10 mouse cellular contexts compared by ENCODE assay signal in genomic region chr9:98427906-98428517, GRCm38 (mm10). TPM values are rescaled to one million over a fixed set of nuclear protein-coding genes. Genes with fewer than 3 reads are reported as not detected.
DNase-seq lines count a peak whose midpoint lies in the region; ATAC-seq and TF ChIP-seq lines count a peak whose summit lies in the region.
"Had no signal": no experiment of that assay in that cellular context is flagged by ENCODE, and none has a peak within 500 bp of the region (broad histone marks: within the 10 kb centered on the region; RNA-seq: fewer than 3 reads in every experiment).

No protein-coding gene starts in this region.

- H3K4me1 ChIP-seq in kidney, embryonic 15.5 days: peaks cover 74% of the 10 kb centered on the region
- peaks cover 34% of the 10 kb centered on the region for H3K4me1 ChIP-seq in forebrain, embryonic 16.5 days (replicated peaks; ENCODE audit: control insufficient read depth, insufficient read depth, low read length)
- H3K4me1 ChIP-seq in hindbrain, postnatal 0 days (ENCODE audit: insufficient read depth, low read length): no peaks in the 10 kb centered on the region
- peaks cover 70% of the 10 kb centered on the region for H3K4me1 ChIP-seq in neural tube, embryonic 15.5 days

- no peak for DNase-seq in kidney, postnatal 25 days
- no peak for DNase-seq in hindbrain, postnatal 0 days (ENCODE audit: low spot score)
- DNase-seq in adipocyte (ENCODE audit: low spot score): no peak
- no peak for DNase-seq in ovary, postnatal 36 days (ENCODE audit: low spot score)
- DNase-seq: cerebellum, adult 2 months had no signal

- H3K36me3 ChIP-seq in kidney, embryonic 15.5 days: peaks cover 11% of the 10 kb centered on the region
- H3K36me3 ChIP-seq in forebrain, embryonic 16.5 days (ENCODE audit: control insufficient read depth, insufficient read depth): no peaks in the 10 kb centered on the region
- H3K36me3 ChIP-seq in hindbrain, postnatal 0 days (ENCODE audit: insufficient read depth, low read length): no peaks in the 10 kb centered on the region
- no peaks in the 10 kb centered on the region for H3K36me3 ChIP-seq in neural tube, embryonic 15.5 days

- no peak for TF ChIP-seq CTCF in hindbrain, postnatal 0 days (IDR thresholded peaks at IDR 0.05; ENCODE audit: low read depth)

- H3K4me2 ChIP-seq in kidney, embryonic 15.5 days: peak overlapping the region; percentile 83
- H3K4me2 ChIP-seq in forebrain, embryonic 16.5 days (ENCODE audit: low read length): peak overlapping the region; percentile 4; the same call in 1 of the 2 replicates
- H3K4me2 ChIP-seq in hindbrain, postnatal 0 days (ENCODE audit: low read depth, low read length): 0 out of 2 replicates have a peak overlapping the region, but pooled peaks have one; percentile 16
- H3K4me2 ChIP-seq in neural tube, embryonic 15.5 days: peak overlapping the region; percentile 84

- H3K4me3 ChIP-seq in kidney, embryonic 15.5 days (replicated peaks): peak overlapping the region; percentile 6; the same call in 1 of the 2 replicates
- no peak overlapping the region for H3K4me3 ChIP-seq in forebrain, embryonic 16.5 days (replicated peaks; ENCODE audit: low read length)
- no peak overlapping the region for H3K4me3 ChIP-seq in hindbrain, postnatal 0 days (ENCODE audit: low read length)
- no peak overlapping the region for H3K4me3 ChIP-seq in neural tube, embryonic 15.5 days (replicated peaks)

- 69% methylated on average over 4 of the region's 4 CpGs for WGBS in kidney, embryonic 15.5 days
- 69% methylated on average over 4 of the region's 4 CpGs for WGBS in forebrain, embryonic 16.5 days
- WGBS in hindbrain, postnatal 0 days: 83% methylated on average over 4 of the region's 4 CpGs
- WGBS in neural tube, embryonic 15.5 days: 74% methylated on average over 4 of the region's 4 CpGs

- H3K27me3 ChIP-seq in kidney, embryonic 15.5 days: no peaks in the 10 kb centered on the region
- peaks cover 7% of the 10 kb centered on the region for H3K27me3 ChIP-seq in forebrain, embryonic 16.5 days (replicated peaks; ENCODE audit: control insufficient read depth, insufficient read depth, low read length)
- H3K27me3 ChIP-seq in hindbrain, postnatal 0 days (ENCODE audit: insufficient read depth, low read length): 0 out of 2 replicates have a peak, but pooled peaks cover 4% of the 10 kb centered on the region
- no peaks in the 10 kb centered on the region for H3K27me3 ChIP-seq in neural tube, embryonic 15.5 days (replicated peaks)

- peak overlapping the region; percentile 86 for H3K27ac ChIP-seq in kidney, embryonic 15.5 days
- no peak overlapping the region for H3K27ac ChIP-seq in forebrain, embryonic 16.5 days (ENCODE audit: low read length)
- H3K27ac ChIP-seq in hindbrain, postnatal 0 days: no peak overlapping the region
- no peak overlapping the region; the same call in 1 of the 2 replicates for H3K27ac ChIP-seq in neural tube, embryonic 15.5 days (replicated peaks)

- H3K9ac ChIP-seq in kidney, embryonic 15.5 days: no peak overlapping the region
- no peak overlapping the region for H3K9ac ChIP-seq in forebrain, embryonic 16.5 days (replicated peaks; ENCODE audit: low read depth, low read length)
- H3K9ac ChIP-seq in hindbrain, postnatal 0 days (replicated peaks; ENCODE audit: low read length): no peak overlapping the region
- H3K9ac ChIP-seq in neural tube, embryonic 15.5 days (replicated peaks): no peak overlapping the region

- no peaks in the 10 kb centered on the region for H3K9me3 ChIP-seq in kidney, embryonic 15.5 days (replicated peaks)
- no peaks in the 10 kb centered on the region for H3K9me3 ChIP-seq in forebrain, embryonic 16.5 days (ENCODE audit: control insufficient read depth, low read length)
- H3K9me3 ChIP-seq in hindbrain, postnatal 0 days (ENCODE audit: low read length): no peaks in the 10 kb centered on the region
- H3K9me3 ChIP-seq in neural tube, embryonic 15.5 days (replicated peaks): no peaks in the 10 kb centered on the region

- ATAC-seq in kidney, embryonic 15.5 days (replicated peaks; ENCODE audit: low FRiP score): no peak
- no peak for ATAC-seq in forebrain, embryonic 16.5 days
- no peak for ATAC-seq in hindbrain, postnatal 0 days
- no peak for ATAC-seq in neural tube, embryonic 15.5 days (ENCODE audit: low FRiP score)
- ATAC-seq: activated CD4-positive, CD25-positive, alpha-beta regulatory T cell, adult 4 months had no signal

RNA-seq across cellular contexts. Expression of gene Rbp1, which starts 5.3 kb away (rescaled TPM):
- polyA plus RNA-seq in kidney, embryonic 15.5 days (2015; fragmentation: Nextera tagmentation; extraction: Ambion mirVana): 117 and 118 TPM in 2 replicates
- 37.3 and 40.7 TPM in 2 replicates for polyA plus RNA-seq in forebrain, embryonic 16.5 days (2015; fragmentation: Nextera tagmentation; extraction: Ambion mirVana)
- 6.2 and 12.0 TPM in 2 replicates for total RNA-seq in hindbrain, postnatal 0 days (2014; rRNA removed)
- 39.1 and 39.5 TPM in 2 replicates for polyA plus RNA-seq in hindbrain, postnatal 0 days (2015; fragmentation: Nextera tagmentation; extraction: Ambion mirVana)
- 67.5 and 74.8 TPM in 2 replicates for polyA plus RNA-seq in neural tube, embryonic 15.5 days (2015; fragmentation: Nextera tagmentation; extraction: Ambion mirVana)
- total RNA-seq: monocyte, adult 5-6 weeks had no signal

RNA-seq across cellular contexts. Expression of gene Rbp2, which starts 57.9 kb away (rescaled TPM):
- polyA plus RNA-seq in kidney, embryonic 15.5 days (2015; fragmentation: Nextera tagmentation; extraction: Ambion mirVana): 0.95 and 0.97 TPM in 2 replicates
- not detected in 2 replicates for polyA plus RNA-seq in forebrain, embryonic 16.5 days (2015; fragmentation: Nextera tagmentation; extraction: Ambion mirVana)
- 1.4 TPM in 1 of 2 replicates, not detected in the other for total RNA-seq in hindbrain, postnatal 0 days (2014; rRNA removed)
- polyA plus RNA-seq in hindbrain, postnatal 0 days (2015; fragmentation: Nextera tagmentation; extraction: Ambion mirVana): 1.1 and 1.9 TPM in 2 replicates
- polyA plus RNA-seq in neural tube, embryonic 15.5 days (2015; fragmentation: Nextera tagmentation; extraction: Ambion mirVana): 1.4 and 1.8 TPM in 2 replicates
- total RNA-seq: monocyte, adult 5-6 weeks had no signal
- polyA plus RNA-seq: activated CD4-positive, CD25-positive, alpha-beta regulatory T cell, adult 4 months; cerebellum, adult 2 months had no signal

Comparison
In these comparisons a context has a peak if more than half of its experiments do, and no peak if none do; other contexts are left out.
1. H3K4me2 ChIP-seq: peak in every context shown above with its lines; median percentile 84 in neural tube, embryonic 15.5 days; 83 in kidney, embryonic 15.5 days; 16 in hindbrain, postnatal 0 days; 4 in forebrain, embryonic 16.5 days.